Mouse (Mus musculus) limb, embryonic 11.5 days (tissue): ENCODE data around the gene Ica1. TPM values are rescaled to one million over a fixed set of nuclear protein-coding genes. Genes with fewer than 3 reads are reported as not detected.

ENCODE experiments used
- ATAC-seq: fragments of 200-750 bp; cut with Nextera tagmentation; 2 replicates; pipeline ENCODE4 v1.8.0; 2017; ENCODE audit warnings: low read depth; ENCODE audit not compliant: insufficient number of reproducible peaks, low FRiP score, low TSS enrichment
- DNase-seq: peaks from one replicate; pipeline ENCODE4 v3.0.0-alpha.2; 2015; ENCODE audit warnings: low spot score
- H3K27ac ChIP-seq: fragments of 300-500 bp; sonication (generic); replicated peaks from 2 replicates; pipeline ENCODE4 v1.5.1; 2014; ENCODE audit warnings: low read depth, mild to moderate bottlenecking, low read length
- H3K27me3 ChIP-seq: fragments of 300-500 bp; sonication (generic); 2 replicates; pipeline ENCODE4 v1.6.1; 2014; ENCODE audit warnings: mild to moderate bottlenecking, low read length, mixed read lengths; ENCODE audit not compliant: control insufficient read depth, insufficient read depth
- H3K36me3 ChIP-seq: fragments of 300-500 bp; sonication (generic); 2 replicates; pipeline ENCODE4 v1.6.1; 2014; ENCODE audit warnings: mild to moderate bottlenecking, low read length, moderate library complexity, mixed read lengths; ENCODE audit not compliant: control insufficient read depth, insufficient read depth
- H3K4me1 ChIP-seq: fragments of 300-500 bp; sonication (generic); 2 replicates; pipeline ENCODE4 v1.6.1; 2014; ENCODE audit warnings: low read length, mixed read lengths; ENCODE audit not compliant: control insufficient read depth, insufficient read depth
- H3K4me2 ChIP-seq: fragments of 300-500 bp; sonication (generic); 2 replicates; pipeline ENCODE4 v1.6.1; 2014; ENCODE audit warnings: low read depth, mild to moderate bottlenecking, moderate library complexity; ENCODE audit not compliant: severe bottlenecking
- H3K4me3 ChIP-seq: fragments of 300-500 bp; sonication (generic); 2 replicates; pipeline ENCODE4 v1.5.1; 2014; ENCODE audit warnings: low read depth, low read length
- H3K9ac ChIP-seq: fragments of 300-500 bp; sonication (generic); 2 replicates; pipeline ENCODE4 v1.6.1; 2014; ENCODE audit warnings: mild to moderate bottlenecking, low read length
- H3K9me3 ChIP-seq: fragments of 300-500 bp; sonication (generic); 2 replicates; pipeline ENCODE4 v1.6.1; 2016; ENCODE audit warnings: low read length; ENCODE audit not compliant: control insufficient read depth
- WGBS: fragments of 180-500 bp; shearing (Covaris S2); extraction: QIAGEN DNeasy Blood & Tissue Kit; methylation state at CpG from one replicate; pipeline ENCODE4 v1.1.7; 2014; 5-methylcytosine and 5-hydroxymethylcytosine counted together
- polyA plus RNA-seq: library from polyadenylated mRNA; unstranded; fragments of >200 nt; fragmentation: Nextera tagmentation; extraction: Ambion mirVana; gene quantifications from 2 replicates; pipeline ENCODE4 v1.2.1, GENCODE M21; 2014

The Ica1 gene
- polyA plus RNA-seq, 1 experiment from 2014 or later: 17.5 TPM

DNA sequence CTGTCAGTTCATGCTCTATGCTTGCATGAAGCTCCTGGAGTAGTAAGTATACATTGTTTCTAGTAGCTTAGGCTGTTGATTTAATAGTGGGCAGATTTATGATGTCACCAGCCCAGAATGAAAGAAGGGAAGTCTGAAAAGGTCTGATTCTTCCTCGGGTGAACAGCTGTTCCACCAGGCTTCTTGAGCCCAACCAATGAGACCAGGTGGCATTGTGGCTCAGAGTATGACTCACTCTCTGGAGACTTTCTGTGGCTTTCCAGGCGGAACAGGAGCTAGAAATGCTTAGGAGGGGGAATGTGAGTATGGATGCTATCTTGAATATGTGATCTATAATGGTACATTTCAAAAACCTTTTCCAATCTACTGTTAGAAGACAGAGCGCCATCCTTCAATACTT, 155.2 kb downstream of the Ica1 start:
- Histone ChIP-seq H3K27me3 (no peaks in the 10 kb centered on the region), H3K9ac (no peak overlapping the region), H3K4me2 (no peak overlapping the region), H3K9me3 (no peaks in the 10 kb centered on the region), H3K4me1 (no peaks in the 10 kb centered on the region), H3K4me3 (no peak overlapping the region), H3K36me3 (no peaks in the 10 kb centered on the region), H3K27ac (no peak overlapping the region)
- 83% methylated on average over 3 of the region's 3 CpGs for WGBS
- no peak for DNase-seq
- ATAC-seq: no peak

GRCm38 (mm10) chr6:8619582-8620350, 158.5 kb downstream of the Ica1 start:
- H3K9me3 ChIP-seq: no peaks in the 10 kb centered on the region
- 85% methylated on average over 4 of the region's 4 CpGs for WGBS
- no peak overlapping the region for H3K27ac ChIP-seq
- H3K4me2 ChIP-seq: no peak overlapping the region
- DNase-seq: no peak
- no peaks in the 10 kb centered on the region for H3K36me3 ChIP-seq
- no peaks in the 10 kb centered on the region for H3K4me1 ChIP-seq
- no peak overlapping the region for H3K9ac ChIP-seq
- H3K4me3 ChIP-seq: no peak overlapping the region
- no peaks in the 10 kb centered on the region for H3K27me3 ChIP-seq
- ATAC-seq: no peak

GRCm38 (mm10) chr6:8617369-8617768, 160.9 kb downstream of the Ica1 start:
- H3K4me2 ChIP-seq: no peak overlapping the region
- ATAC-seq (no peak), DNase-seq (no peak)
- no peaks in the 10 kb centered on the region for H3K4me1 ChIP-seq
- H3K9me3 ChIP-seq: no peaks in the 10 kb centered on the region
- WGBS: 82% methylated on average over 2 of the region's 2 CpGs
- H3K9ac ChIP-seq: no peak overlapping the region
- no peak overlapping the region for H3K27ac ChIP-seq
- no peaks in the 10 kb centered on the region for H3K27me3 ChIP-seq
- no peaks in the 10 kb centered on the region for H3K36me3 ChIP-seq
- H3K4me3 ChIP-seq: no peak overlapping the region

GRCm38 (mm10) chr6:8591665-8592064, 186.6 kb downstream of the Ica1 start:
- 90% methylated on average over 9 of the region's 9 CpGs for WGBS
- ATAC-seq (no peak), DNase-seq (no peak)
- Histone ChIP-seq H3K4me1 (no peaks in the 10 kb centered on the region), H3K9ac (no peak overlapping the region), H3K4me2 (no peak overlapping the region), H3K27ac (no peak overlapping the region), H3K9me3 (no peaks in the 10 kb centered on the region), H3K36me3 (no peaks in the 10 kb centered on the region), H3K27me3 (no peaks in the 10 kb centered on the region), H3K4me3 (no peak overlapping the region)

DNA sequence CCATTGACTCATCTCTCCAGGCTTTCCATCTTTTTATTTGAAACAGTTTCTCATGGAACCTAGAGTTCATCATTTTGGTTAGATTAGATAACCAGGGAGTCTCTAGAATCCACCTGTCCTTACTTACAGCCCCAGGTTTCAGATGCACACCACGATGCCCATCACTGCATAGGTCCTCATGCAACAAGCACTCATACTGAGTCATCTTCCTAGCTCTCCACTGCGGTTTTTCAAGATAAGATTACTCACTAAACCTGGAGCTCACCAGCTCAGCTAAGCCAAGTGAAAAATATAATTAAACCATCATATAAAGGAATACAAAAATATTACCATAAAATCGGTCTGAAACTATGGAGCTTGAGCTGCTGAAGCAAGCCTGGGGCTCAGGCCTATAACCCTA, 194.4 kb downstream of the Ica1 start:
- DNase-seq (no peak), ATAC-seq (no peak)
- H3K4me1 ChIP-seq: no peaks in the 10 kb centered on the region
- H3K27me3 ChIP-seq: no peaks in the 10 kb centered on the region
- WGBS: 89% methylated on average over 3 of the region's 3 CpGs
- no peak overlapping the region for H3K4me3 ChIP-seq
- no peak overlapping the region for H3K9ac ChIP-seq
- H3K27ac ChIP-seq: no peak overlapping the region
- H3K9me3 ChIP-seq: no peaks in the 10 kb centered on the region
- H3K36me3 ChIP-seq: 0 out of 2 replicates have a peak, but pooled peaks cover 2% of the 10 kb centered on the region
- H3K4me2 ChIP-seq: no peak overlapping the region

GRCm38 (mm10) chr6:8582377-8582776, 195.9 kb downstream of the Ica1 start:
- Histone ChIP-seq H3K27me3 (no peaks in the 10 kb centered on the region), H3K27ac (no peak overlapping the region), H3K9me3 (no peaks in the 10 kb centered on the region), H3K9ac (no peak overlapping the region), H3K4me3 (no peak overlapping the region), H3K4me1 (no peaks in the 10 kb centered on the region), H3K36me3 (0 out of 2 replicates have a peak, but pooled peaks cover 2% of the 10 kb centered on the region), H3K4me2 (no peak overlapping the region)
- ATAC-seq (no peak), DNase-seq (no peak)
- WGBS: 96% methylated on average over 9 of the region's 9 CpGs

Other genes with a start within 250 kb of the Ica1 start
- gene Nxph1, start 169.9 kb upstream of the Ica1 start, polyA plus RNA-seq: 0.12 and 0.13 TPM in 2 replicates